14 mouse cellular contexts compared by ENCODE assay signal in the genomic region with DNA sequence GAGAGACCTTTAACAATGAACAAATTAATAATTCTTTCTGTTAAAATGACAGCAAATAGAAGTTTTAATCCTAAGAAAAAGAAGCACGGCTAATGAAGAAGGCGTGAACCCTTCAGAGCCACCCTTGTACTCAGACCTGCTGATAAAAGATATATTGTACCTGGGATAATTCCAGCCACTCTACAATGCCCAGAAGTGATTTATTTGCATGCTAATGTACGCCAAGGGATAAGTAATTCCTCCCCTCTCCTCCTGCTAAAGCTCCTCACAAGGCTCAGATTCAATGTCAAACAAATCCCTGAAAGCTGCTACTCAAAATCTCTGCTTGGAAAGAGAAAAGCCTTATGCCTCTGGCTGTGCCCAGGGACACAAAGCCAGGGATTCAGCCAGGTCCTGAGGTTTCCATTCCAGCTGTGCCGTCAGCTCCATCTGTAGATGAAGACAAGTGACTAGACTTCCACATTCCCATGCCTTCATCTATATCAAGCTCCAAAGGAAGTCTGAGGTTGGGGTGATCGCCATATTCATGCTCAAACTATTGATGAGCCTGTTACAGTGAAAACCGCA.
"Had no signal": no experiment of that assay in that cellular context is flagged by ENCODE, and none has a peak within 500 bp of the region (broad histone marks: within the 10 kb centered on the region; RNA-seq: fewer than 3 reads in every experiment).

No protein-coding gene starts in this region.

- H3K4me2 ChIP-seq: intestine, embryonic 15.5 days; limb, embryonic 13.5 days had no signal

- H3K9me3 ChIP-seq: intestine, embryonic 15.5 days; limb, embryonic 13.5 days had no signal

- H3K27ac ChIP-seq: intestine, embryonic 15.5 days; layer of hippocampus, adult 2 months; limb, embryonic 13.5 days; liver, embryonic 14.5 days had no signal

- H3K27me3 ChIP-seq: intestine, embryonic 15.5 days; limb, embryonic 13.5 days had no signal

- DNase-seq: kidney, adult 18-20 months; kidney, postnatal 10 days; kidney, postnatal 4 days; left cerebral cortex, postnatal 4 days; lung, adult 18-20 months; retina, postnatal 1 day; right cerebral cortex, postnatal 4 days; spleen, adult 18-20 months; thymus, adult 2 months; thymus, postnatal 25 days had no signal

- H3K4me3 ChIP-seq: intestine, embryonic 15.5 days; layer of hippocampus, adult 2 months; limb, embryonic 13.5 days had no signal

- H3K4me1 ChIP-seq: intestine, embryonic 15.5 days; limb, embryonic 13.5 days had no signal

- H3K36me3 ChIP-seq: intestine, embryonic 15.5 days; limb, embryonic 13.5 days had no signal

- ATAC-seq: intestine, embryonic 15.5 days had no signal

- H3K9ac ChIP-seq: intestine, embryonic 15.5 days; limb, embryonic 13.5 days; liver, embryonic 14.5 days had no signal
